Mouse (Mus musculus) kidney, adult 18-20 months (tissue): ENCODE measurements around the gene Bcan.

Experiments used
- DNase-seq: peaks from one replicate; pipeline ENCODE4 v3.0.0; 2021

The Bcan gene

GRCm38 (mm10) chr3:88000181-88000580, at the start of gene Bcan:
Gene Bcan (minus strand): TSS chr3:88000230.
- DNase-seq: no peak

DNA sequence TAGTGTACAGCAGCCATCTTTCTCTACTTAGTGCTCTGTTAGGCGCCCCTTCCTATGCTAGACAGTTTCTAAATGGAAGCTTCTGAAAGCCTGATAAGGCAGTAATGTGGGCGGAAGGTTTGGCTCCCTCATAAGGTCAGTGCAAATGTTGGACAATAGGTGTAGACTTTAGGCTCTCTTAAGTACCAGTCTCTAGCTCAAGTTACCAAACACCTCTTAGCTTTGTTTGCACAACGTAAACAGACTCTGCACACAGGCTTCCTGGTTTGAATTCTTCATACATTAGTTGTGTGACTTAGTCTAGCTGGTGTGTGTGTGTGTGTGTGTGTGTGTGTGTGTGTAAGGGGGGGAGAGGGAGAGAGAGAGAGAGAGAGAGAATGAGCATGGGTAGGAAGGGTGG, 49.5 kb upstream of the Bcan start:
- no peak for DNase-seq

- peak; percentile 86 for DNase-seq
These were observed 42.8 kb upstream of the Bcan start, which contains the start of gene Gpatch4 for GRCm38 (mm10) chr3:88042661-88043421. Gene Gpatch4 (plus strand): TSS chr3:88043108.

DNA sequence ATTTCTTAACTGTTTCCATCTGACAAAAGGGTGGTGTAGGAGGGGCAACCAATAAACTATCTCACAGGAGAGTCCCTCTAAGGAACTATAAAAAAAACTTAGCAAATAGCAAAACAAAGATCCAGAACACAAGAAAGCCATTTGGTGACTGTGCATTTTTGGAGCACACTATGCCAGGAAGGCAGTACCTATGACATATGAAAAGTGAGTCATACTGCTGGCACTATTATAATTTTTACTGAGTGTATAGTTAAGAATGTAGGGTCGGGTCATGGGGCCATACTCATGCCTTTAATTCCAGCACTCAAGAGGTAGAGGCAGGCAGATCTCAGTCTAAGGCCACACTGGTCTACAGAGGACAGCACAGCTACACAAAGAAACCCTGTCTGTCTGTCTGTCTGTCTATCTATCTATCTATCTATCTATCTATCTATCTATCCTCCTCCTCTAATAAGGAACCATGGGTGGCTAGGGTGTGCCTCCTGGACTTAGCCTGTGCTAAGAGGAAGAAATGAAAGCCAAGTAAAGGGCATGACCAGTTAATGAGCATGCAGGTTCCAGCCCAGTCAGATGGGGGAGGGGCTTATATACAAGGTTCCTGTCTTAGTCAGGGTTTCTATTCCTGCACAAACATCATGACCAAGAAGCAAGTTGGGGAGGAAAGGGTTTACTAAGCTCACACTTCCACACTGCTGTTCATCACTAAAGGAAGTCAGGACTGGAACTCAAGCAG, 35.7 kb upstream of the Bcan start:
- no peak for DNase-seq

DNA sequence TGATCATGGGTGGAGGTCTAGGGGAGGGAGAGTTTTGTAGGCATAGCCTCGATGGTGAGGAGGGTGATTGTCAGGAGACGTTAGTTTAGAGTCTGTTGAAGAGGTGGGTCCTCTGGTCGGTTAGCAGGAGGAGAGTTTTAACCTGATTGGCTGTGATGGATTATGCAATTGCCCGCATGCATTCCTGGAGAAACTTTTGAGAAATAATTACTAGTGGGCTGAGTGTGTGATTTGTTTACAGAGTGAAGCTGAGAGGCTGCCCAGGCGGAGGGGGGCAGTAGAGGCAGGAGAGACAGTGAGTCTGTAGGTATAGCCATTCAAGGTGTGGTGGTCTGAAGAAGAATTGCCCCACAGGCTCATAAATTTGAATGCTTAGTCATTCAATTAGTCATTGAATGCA, 33.5 kb upstream of the Bcan start:
- DNase-seq: no peak

GRCm38 (mm10) chr3:88030608-88031395, 30.8 kb upstream of the Bcan start:
- DNase-seq: peak; percentile 60

GRCm38 (mm10) chr3:88027434-88028186, 27.6 kb upstream of the Bcan start, which contains the start of gene Hapln2:
Gene Hapln2 (minus strand): TSS chr3:88027583.
- DNase-seq: peak; percentile 6

DNA sequence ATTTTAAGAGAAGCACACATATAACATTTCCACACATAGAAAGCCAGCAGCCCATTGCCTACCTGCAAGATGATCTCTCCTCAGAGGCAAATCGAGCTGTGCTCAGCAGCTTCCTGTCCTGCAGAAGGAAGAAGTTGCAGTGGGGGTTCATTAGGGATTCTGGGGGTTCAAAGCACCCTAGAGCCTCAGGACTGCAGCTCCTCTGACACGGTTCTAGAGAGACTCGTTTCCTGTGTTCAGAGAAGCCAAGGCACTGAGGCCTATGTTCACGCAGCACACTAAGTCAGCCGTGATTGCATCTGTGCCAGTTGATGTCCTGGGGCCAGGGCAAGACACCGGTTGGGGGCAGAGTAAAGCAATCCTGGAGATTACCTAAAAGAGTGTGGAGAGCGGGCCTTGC, 26.8 kb upstream of the Bcan start:
- DNase-seq: no peak

DNA sequence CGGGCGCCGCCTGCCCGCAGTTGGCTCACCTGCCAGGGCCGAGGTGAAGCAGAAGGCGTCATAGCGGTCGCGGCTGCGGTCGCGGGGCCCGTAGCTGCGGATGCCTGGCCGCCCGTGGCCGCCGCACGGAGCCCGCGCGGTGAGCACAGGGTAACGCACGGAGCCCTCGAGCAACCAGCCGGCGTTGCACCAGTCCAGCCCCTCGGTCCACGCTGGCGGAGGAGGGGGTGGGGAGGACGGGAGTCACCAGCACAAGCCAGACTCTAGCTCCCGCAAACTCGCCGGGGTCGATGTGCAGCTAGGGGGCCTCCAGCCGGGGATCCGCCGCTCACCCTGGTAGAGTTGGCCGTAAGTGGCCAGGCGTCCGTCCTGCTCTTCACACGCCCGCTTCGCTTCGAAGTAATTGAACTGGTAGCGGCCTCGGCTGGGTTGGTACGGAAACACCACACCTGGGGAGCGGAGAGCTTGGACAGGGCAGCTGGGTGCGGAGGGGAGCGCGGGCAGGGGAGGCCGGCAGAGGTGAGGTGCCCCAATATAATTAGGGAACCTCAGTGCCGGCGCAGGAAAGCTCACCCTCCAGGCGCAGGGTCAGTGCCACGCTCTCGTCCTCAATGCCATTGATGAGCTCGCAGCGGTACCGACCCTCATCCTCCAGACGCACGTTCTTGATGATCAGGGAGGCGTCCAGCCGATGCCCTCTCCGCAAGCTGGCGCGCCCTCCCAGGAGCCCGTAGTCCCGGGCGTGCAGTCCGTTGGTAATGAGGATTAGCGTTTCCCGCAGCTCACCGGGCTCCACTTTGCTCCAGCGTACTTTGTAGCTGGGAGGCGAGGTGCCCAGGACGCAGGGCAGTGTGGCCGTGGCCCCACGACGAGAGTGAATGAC, 23.4 kb upstream of the Bcan start:
- DNase-seq: no peak

DNA sequence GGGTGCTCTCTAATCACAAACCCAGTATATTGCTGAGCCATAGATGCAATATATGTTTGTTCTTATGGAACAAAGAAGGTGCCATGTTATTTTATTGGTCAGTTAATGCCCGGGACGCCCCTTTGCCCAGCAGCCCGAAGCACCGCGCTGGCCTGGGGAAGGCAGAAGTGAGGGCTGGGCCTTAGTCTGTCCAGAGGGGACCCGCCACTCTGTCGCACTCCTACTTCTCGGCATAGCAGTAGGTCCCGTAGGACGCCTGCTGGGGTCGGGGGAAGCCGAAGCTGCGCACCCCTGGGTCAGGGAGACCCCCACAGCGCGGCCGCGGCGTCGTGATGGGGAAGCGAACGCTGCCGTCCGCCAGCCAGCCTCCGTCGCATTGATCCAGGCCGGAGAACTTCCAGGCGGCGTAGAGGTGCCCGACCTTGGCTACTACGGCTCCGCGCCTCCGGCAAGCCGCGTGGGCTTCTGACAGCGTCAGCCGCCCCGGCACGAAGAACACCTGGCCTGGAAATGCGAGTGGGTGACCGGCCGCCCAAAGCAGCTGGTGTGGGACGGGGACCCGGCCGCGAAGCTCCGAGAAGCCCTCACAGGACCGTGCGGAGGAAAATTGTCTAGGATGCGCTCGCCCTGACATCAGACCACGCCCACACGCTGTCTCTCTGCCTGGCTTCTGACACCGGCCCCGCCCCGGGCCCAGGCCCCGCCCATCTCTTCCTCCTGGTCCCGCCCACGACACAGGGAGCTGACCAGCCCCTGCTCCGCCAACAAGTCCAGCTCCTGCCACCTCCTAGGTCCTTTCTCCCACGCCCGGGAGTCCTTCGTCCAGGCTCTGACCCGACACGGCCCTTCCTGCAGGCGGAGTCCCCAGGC, 22.5 kb upstream of the Bcan start:
- DNase-seq: peak; percentile 96

- peak; percentile 40 for DNase-seq
These were observed 10.7 kb upstream of the Bcan start for GRCm38 (mm10) chr3:88010634-88011265.

GRCm38 (mm10) chr3:88005822-88006786, 6.1 kb upstream of the Bcan start:
- DNase-seq: no peak

GRCm38 (mm10) chr3:88002291-88002976, 2.4 kb upstream of the Bcan start:
- peak; percentile 18 for DNase-seq

GRCm38 (mm10) chr3:88000816-88001595, 976 bp upstream of the Bcan start:
- DNase-seq: no peak

- no peak for DNase-seq
These were observed 661 bp downstream of the Bcan start for GRCm38 (mm10) chr3:87999243-87999895.

DNA sequence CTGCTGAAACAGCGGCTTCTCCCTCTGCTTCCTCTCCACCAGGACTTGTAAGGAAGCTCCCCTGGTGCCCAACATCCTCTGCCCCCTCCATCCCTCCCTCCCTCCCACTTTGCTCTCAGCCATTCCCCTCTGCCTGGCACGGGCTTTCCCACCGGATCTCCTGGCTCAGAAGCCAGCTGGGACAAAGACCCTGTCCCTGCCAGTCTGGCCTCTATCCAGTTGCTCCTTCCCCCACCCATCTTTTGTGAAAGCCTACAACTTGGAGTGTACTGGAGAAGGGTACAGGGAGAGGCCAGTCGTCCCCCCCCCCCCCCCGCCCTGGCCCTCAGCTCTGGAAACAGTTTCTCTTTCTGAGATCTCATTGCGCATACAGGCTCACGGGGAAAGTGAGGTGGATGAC, 1.3 kb downstream of the Bcan start:
- no peak for DNase-seq
